Mouse (Mus musculus): Measurements from ENCODE around the gene Slfn1.
"Not testable (repeated sequence)": the region's sequence is repeated elsewhere in the genome, so short reads cannot be mapped to it uniquely, and the experiment has no call there.

Gene Slfn1

GRCm38 (mm10) chr11:83116597-83117227 is at the start of gene Slfn1:
Gene Slfn1, plus strand, starts transcription at chr11:83116849.
- no peak for DNase-seq

- DNase-seq = no peak
Observed at GRCm38 (mm10) chr11:83067982-83068694, 48.5 kb upstream of the Slfn1 start.

GRCm38 (mm10) chr11:83070321-83070970 is 46.2 kb upstream of the Slfn1 start:
- DNase-seq = no peak

GRCm38 (mm10) chr11:83077714-83078422 is 38.8 kb upstream of the Slfn1 start:
- DNase-seq = no peak

GRCm38 (mm10) chr11:83078423-83079140 is 38.1 kb upstream of the Slfn1 start:
- DNase-seq = no peak

GRCm38 (mm10) chr11:83079487-83080199 is 37.0 kb upstream of the Slfn1 start:
- DNase-seq = no peak

- DNase-seq = no peak
Observed at GRCm38 (mm10) chr11:83082741-83083473, 33.7 kb upstream of the Slfn1 start.

- DNase-seq = no peak
Observed at GRCm38 (mm10) chr11:83084161-83084560, 32.5 kb upstream of the Slfn1 start.

- DNase-seq = no peak
Observed at GRCm38 (mm10) chr11:83084761-83085160, 31.9 kb upstream of the Slfn1 start.

GRCm38 (mm10) chr11:83115138-83115537 is 1.5 kb upstream of the Slfn1 start:
- no peak for DNase-seq

- DNase-seq = no peak
Observed at GRCm38 (mm10) chr11:83118056-83118455, 1.4 kb downstream of the Slfn1 start.

- no peak for DNase-seq
Observed at GRCm38 (mm10) chr11:83121131-83121685, 4.6 kb downstream of the Slfn1 start.

GRCm38 (mm10) chr11:83123198-83123597 is 6.5 kb downstream of the Slfn1 start:
- no peak for DNase-seq

- DNase-seq = no peak
Observed at GRCm38 (mm10) chr11:83124906-83125305, 8.3 kb downstream of the Slfn1 start.

GRCm38 (mm10) chr11:83125633-83126032 is 9.0 kb downstream of the Slfn1 start:
- DNase-seq = not testable (repeated sequence)

GRCm38 (mm10) chr11:83137253-83137652 is 20.6 kb downstream of the Slfn1 start:
- DNase-seq = not testable (repeated sequence)

- not testable (repeated sequence) for DNase-seq
Observed at GRCm38 (mm10) chr11:83148939-83149338, 32.3 kb downstream of the Slfn1 start.

Data from cerebellum, adult 11-12 months (tissue).